Mouse (Mus musculus): ENCODE results near the gene Disp2.
A peak's percentile ranks its signal among the peaks of the same experiment; 100 is the strongest.

The Disp2 gene

GRCm38 (mm10) chr2:118783663-118784062 lies 4.1 kb downstream of the Disp2 start:
- no peak for DNase-seq (ENCODE audit: low read depth, low spot score)

GRCm38 (mm10) chr2:118786525-118786924 lies 7.0 kb downstream of the Disp2 start:
- no peak for DNase-seq (ENCODE audit: low read depth, low spot score)

GRCm38 (mm10) chr2:118789501-118789900 lies 10.0 kb downstream of the Disp2 start:
- no peak for DNase-seq (ENCODE audit: low read depth, low spot score)

- no peak for DNase-seq (ENCODE audit: low read depth, low spot score)
Measured at GRCm38 (mm10) chr2:118790221-118790550, 10.7 kb downstream of the Disp2 start.

GRCm38 (mm10) chr2:118790551-118791525 lies 11.3 kb downstream of the Disp2 start:
- DNase-seq (ENCODE audit: low read depth, low spot score): peak; percentile 72

- no peak for DNase-seq (ENCODE audit: low read depth, low spot score)
Measured at GRCm38 (mm10) chr2:118791591-118792258, 12.2 kb downstream of the Disp2 start.

- no peak for DNase-seq (ENCODE audit: low read depth, low spot score)
Measured at GRCm38 (mm10) chr2:118792259-118792613, 12.7 kb downstream of the Disp2 start.

- no peak for DNase-seq (ENCODE audit: low read depth, low spot score)
Measured at GRCm38 (mm10) chr2:118793636-118794035, 14.1 kb downstream of the Disp2 start.

GRCm38 (mm10) chr2:118802542-118803118 lies 23.1 kb downstream of the Disp2 start:
- no peak for DNase-seq (ENCODE audit: low read depth, low spot score)

GRCm38 (mm10) chr2:118804474-118804873 lies 25.0 kb downstream of the Disp2 start:
- no peak for DNase-seq (ENCODE audit: low read depth, low spot score)

GRCm38 (mm10) chr2:118805137-118805536 lies 25.6 kb downstream of the Disp2 start:
- no peak for DNase-seq (ENCODE audit: low read depth, low spot score)

- no peak for DNase-seq (ENCODE audit: low read depth, low spot score)
Measured at GRCm38 (mm10) chr2:118805756-118806155, 26.2 kb downstream of the Disp2 start.

- no peak for DNase-seq (ENCODE audit: low read depth, low spot score)
Measured at GRCm38 (mm10) chr2:118806860-118807259, 27.3 kb downstream of the Disp2 start.

GRCm38 (mm10) chr2:118810861-118811260 lies 31.3 kb downstream of the Disp2 start:
- DNase-seq (ENCODE audit: low read depth, low spot score): no peak

- no peak for DNase-seq (ENCODE audit: low read depth, low spot score)
Measured at GRCm38 (mm10) chr2:118812724-118813123, 33.2 kb downstream of the Disp2 start.

GRCm38 (mm10) chr2:118813981-118814836 lies 34.7 kb downstream of the Disp2 start, which contains the start of gene Knstrn:
Gene Knstrn, plus strand, starts transcription at chr2:118814003.
- DNase-seq (ENCODE audit: low read depth, low spot score): peak; percentile 88

- no peak for DNase-seq (ENCODE audit: low read depth, low spot score)
Measured at GRCm38 (mm10) chr2:118822800-118823199, 43.3 kb downstream of the Disp2 start.

GRCm38 (mm10) chr2:118824396-118824795 lies 44.9 kb downstream of the Disp2 start:
- DNase-seq (ENCODE audit: low read depth, low spot score): no peak

- no peak for DNase-seq (ENCODE audit: low read depth, low spot score)
Measured at GRCm38 (mm10) chr2:118829096-118829495, 49.6 kb downstream of the Disp2 start.

GRCm38 (mm10) chr2:118834061-118834460 lies 54.5 kb downstream of the Disp2 start:
- DNase-seq (ENCODE audit: low read depth, low spot score): no peak

- DNase-seq (ENCODE audit: low read depth, low spot score): no peak
Measured at GRCm38 (mm10) chr2:118835115-118835514, 55.6 kb downstream of the Disp2 start.
